Mouse (Mus musculus) cortical plate, adult 2 months (tissue): ENCODE results near the gene Fbxw8.

Experiments
- CTCF ChIP-seq: fragments of 200-500 bp; IDR thresholded peaks from 2 replicates; pipeline ENCODE4 v1.5.1; 2011; ENCODE audit warnings: mild to moderate bottlenecking, control low read depth, low read length; ENCODE audit not compliant: insufficient read depth; ENCODE audit errors: extremely low read depth
- POLR2A ChIP-seq: fragments of 200-500 bp; IDR thresholded peaks from 2 replicates; pipeline ENCODE4 v1.6.1; 2011; ENCODE audit warnings: mild to moderate bottlenecking, low read length, control low read depth; ENCODE audit not compliant: insufficient read depth; ENCODE audit errors: extremely low read depth

- TF ChIP-seq CTCF (no peak), POLR2A (no peak)
These were observed 128.9 kb downstream of the Fbxw8 start for GRCm38 (mm10) chr5:118026343-118026742.
